In genomic region chr17:29954316-29954715, GRCm38 (mm10) we compare ENCODE assay signal across 13 mouse cellular contexts.
"Had no signal": no experiment of that assay in that cellular context is flagged by ENCODE, and none has a peak within 500 bp of the region (broad histone marks: within the 10 kb centered on the region; RNA-seq: fewer than 3 reads in every experiment).

No protein-coding gene starts in this region.

- H3K4me1 ChIP-seq: liver, embryonic 15.5 days; midbrain, embryonic 15.5 days had no signal

- DNase-seq: kidney, adult 2 months; kidney, postnatal 25 days; thymus, adult 18-20 months; thymus, postnatal 14 days had no signal

- H3K4me3 ChIP-seq: left cerebral cortex, adult 2 months; limb, embryonic 10.5 days; liver, embryonic 15.5 days; megakaryocyte, embryonic 14.5 days; midbrain, embryonic 15.5 days; neural tube, embryonic 12.5 days had no signal

- H3K9me3 ChIP-seq: limb, embryonic 10.5 days; liver, embryonic 15.5 days; midbrain, embryonic 15.5 days; neural tube, embryonic 12.5 days had no signal

- H3K9ac ChIP-seq: liver, embryonic 15.5 days; midbrain, embryonic 15.5 days; neural tube, embryonic 12.5 days had no signal

- H3K27ac ChIP-seq: left cerebral cortex, adult 2 months; limb, embryonic 10.5 days; liver, embryonic 15.5 days; macrophage; midbrain, embryonic 15.5 days; neural tube, embryonic 12.5 days had no signal

- H3K4me2 ChIP-seq: liver, embryonic 11.5 days; liver, embryonic 15.5 days; midbrain, embryonic 11.5 days; midbrain, embryonic 15.5 days; neural tube, embryonic 12.5 days had no signal

- H3K36me3 ChIP-seq: limb, embryonic 10.5 days; liver, embryonic 15.5 days; midbrain, embryonic 15.5 days; neural tube, embryonic 12.5 days had no signal

- H3K27me3 ChIP-seq: liver, embryonic 15.5 days; midbrain, embryonic 15.5 days; neural tube, embryonic 12.5 days had no signal

- ATAC-seq: midbrain, embryonic 15.5 days had no signal
